Mouse (Mus musculus): ENCODE data around the gene Eme2.

DNA sequence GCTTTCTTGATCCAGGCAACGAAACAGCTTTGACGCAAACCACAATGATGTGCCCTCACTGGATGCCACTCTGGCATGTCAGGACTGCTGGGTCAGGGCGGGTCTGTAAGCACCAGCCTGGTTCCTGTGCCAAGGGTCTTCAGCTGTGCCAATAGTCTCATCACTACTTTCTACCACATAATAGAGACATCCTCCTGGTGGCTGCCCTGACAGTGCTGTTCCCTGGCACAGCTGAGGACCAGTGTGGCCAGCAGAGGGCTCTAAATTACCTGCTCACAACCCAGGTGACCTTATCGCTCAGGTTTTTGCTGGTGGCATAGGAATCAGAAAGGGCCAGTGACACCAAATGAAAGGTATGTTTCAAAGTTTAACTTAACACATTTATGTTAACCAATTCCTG is 53.8 kb downstream of the Eme2 start:
- no peak for TF ChIP-seq POLR2A (IDR thresholded peaks at IDR 0.05; ENCODE audit: extremely low read depth, insufficient read depth, low read length)
- peak; percentile 93 for TF ChIP-seq CTCF (IDR thresholded peaks at IDR 0.05; ENCODE audit: low read depth, low read length)
